Mouse (Mus musculus): ENCODE results near the gene Crtac1. TPM values are rescaled to one million over a fixed set of nuclear protein-coding genes. Genes with fewer than 3 reads are reported as not detected.

Crtac1 gene
- polyA plus RNA-seq, 3 experiments from 2014 or later = not detected

Other genes with a start within 250 kb of the Crtac1 start
- gene Sfrp5, start 229.5 kb downstream of the Crtac1 start, polyA plus RNA-seq (2017; shearing (Covaris generic)) = not detected
- gene Golga7b, start 184.2 kb downstream of the Crtac1 start, polyA plus RNA-seq (2017; shearing (Covaris generic)) = not detected
- 10 to 100 TPM; 35.8 to 50.1 (median 42.6) TPM for gene R3hcc1l, start 87.0 kb upstream of the Crtac1 start, polyA plus RNA-seq (2017; shearing (Covaris generic))
- under 1 TPM; 0.15 to 0.38 (median 0.17) TPM for gene Loxl4, start 181.0 kb upstream of the Crtac1 start, polyA plus RNA-seq (2017; shearing (Covaris generic))